Mouse (Mus musculus) liver, embryonic 14 days (tissue): ENCODE results near the gene Olfr1019. TPM values are rescaled to one million over a fixed set of nuclear protein-coding genes. Genes with fewer than 3 reads are reported as not detected.

Source experiments
- polyA plus RNA-seq: library from polyadenylated mRNA; depleted of rRNA; stranded (reverse); fragments of >200 nt; gene quantifications from 2 replicates; pipeline ENCODE4 v1.2.3, GENCODE M21; 2012; rRNA removed

Gene Olfr1019
- polyA plus RNA-seq: not detected in 2 replicates

DNA sequence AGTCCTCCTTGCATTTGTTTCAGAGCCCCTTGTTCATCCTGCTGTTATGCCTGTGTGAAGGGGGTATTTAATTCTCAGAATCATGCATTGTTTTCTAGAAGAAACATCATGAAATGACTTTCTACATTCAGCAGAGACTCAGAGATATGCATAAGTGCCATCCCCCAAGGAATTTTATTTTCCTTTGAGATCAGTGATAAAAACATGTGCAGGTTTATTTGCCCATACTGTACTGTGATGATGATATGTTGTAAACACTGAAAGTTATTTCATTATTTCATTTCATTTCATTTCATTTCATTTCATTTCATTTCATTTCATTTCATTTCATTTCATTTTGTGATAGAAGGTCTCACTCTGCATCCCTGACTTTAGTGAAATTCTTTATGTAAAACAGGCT lies at the start of gene Olfr1019:
TSS of gene Olfr1019 (minus strand) at position 101 of the 400 bp plus-strand sequence.

DNA sequence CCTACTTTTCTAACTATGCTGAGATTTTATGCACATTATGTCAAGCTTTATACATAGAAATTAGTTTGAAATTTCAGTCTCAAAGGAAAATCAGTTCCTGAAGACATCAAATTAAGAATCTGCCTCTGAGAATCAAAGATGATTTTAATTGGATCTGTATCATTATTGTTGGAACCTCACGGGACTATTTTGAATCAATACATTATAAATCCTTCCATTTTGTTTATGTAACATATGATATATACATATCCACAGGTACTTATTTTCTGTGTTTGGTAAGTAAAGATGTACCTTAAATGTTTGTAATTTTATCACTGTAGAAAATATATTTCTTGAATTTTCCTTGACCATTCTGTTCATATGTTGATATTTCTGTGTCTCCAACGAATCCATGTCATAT lies 40.1 kb upstream of the Olfr1019 start, which contains the start of gene Olfr1023:
TSS of gene Olfr1023 (plus strand) at position 301 of the 400 bp plus-strand sequence.

DNA sequence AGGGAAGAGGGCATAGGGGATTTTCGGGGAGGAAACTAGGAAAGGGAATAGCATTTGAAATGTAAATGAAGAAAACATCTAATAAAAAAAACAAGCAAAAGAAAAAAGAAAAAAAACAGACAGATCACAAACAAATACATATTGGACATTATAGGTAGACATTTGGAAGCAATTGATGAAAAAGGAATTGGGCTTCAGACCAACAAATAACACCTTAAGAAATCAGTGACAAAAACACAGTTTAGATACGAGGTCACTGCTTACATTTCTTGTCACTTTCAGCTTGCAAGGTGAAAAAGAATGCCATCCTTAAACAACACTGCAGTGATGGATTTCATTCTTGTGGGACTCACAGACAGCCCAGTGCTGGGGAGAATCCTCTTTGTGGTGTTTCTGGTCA lies 23.0 kb upstream of the Olfr1019 start, which contains the start of gene Olfr1022:
TSS of gene Olfr1022 (plus strand) at position 301 of the 400 bp plus-strand sequence.

DNA sequence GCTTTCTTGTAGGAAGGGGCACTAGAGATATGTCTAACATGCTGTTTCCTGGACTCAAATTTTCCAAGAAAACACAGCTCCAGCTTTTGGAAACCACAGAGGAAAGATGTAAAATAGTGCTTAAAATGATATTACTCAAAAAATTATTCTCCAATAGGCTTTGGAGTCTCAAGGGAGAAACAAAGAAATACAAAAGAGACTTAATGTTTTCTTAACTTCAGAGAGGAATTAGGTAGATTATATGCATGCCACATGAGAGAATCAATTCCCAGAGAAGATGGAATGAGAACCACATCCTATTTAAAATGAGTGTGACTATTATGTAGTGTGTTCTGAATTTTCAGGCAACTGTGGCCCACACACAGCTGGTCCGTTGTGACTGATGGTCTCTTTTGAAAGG lies 1.4 kb upstream of the Olfr1019 start, which contains the start of gene Olfr1020:
TSS of gene Olfr1020 (plus strand) at position 301 of the 400 bp plus-strand sequence.

DNA sequence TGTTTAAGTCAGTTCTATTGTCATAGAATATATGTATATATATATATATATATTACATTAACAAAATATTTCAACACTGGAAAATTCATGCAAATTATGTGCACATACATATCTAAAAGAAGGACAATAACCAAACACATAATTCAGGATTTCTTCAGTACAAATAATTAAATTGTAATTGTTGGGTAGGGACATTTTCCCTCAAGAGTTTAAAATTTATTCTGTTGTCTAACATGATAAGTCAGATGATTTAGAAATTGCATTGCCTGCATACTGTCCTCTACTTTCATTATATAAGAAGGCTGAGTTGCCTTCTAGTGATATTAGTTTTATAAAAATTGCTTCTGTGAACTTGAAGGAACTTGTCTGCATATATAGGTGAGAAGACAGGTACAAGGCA lies 27.1 kb downstream of the Olfr1019 start, which contains the start of gene Olfr1018:
TSS of gene Olfr1018 (plus strand) at position 301 of the 400 bp plus-strand sequence.

DNA sequence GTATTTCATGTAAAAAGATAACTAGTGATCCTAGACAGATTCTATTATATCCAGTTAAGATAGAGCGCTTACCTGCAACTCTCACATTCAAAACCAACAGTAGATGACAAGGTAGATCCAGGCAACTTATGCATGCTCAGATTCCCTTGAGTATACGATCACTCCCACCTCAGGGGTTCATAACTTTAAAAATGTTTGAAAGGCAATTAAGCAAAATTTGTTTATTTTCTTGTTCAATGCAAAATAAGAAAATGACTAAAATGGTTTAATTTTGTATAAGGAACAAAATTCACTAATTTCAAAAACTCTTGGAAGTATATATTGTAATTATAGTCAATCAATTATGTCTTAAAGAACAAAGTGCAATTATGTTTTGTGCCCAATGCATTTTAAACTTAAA lies 42.8 kb downstream of the Olfr1019 start, which contains the start of gene Olfr1016:
TSS of gene Olfr1016 (minus strand) at position 101 of the 400 bp plus-strand sequence.

Other genes starting within 250 kb of the Olfr1019 start
- gene Olfr1000, start 233.6 kb downstream of the Olfr1019 start, polyA plus RNA-seq: not detected in 2 replicates
- not detected in 2 replicates for gene Olfr1002, start 194.8 kb downstream of the Olfr1019 start, polyA plus RNA-seq
- gene Olfr154, start 181.0 kb downstream of the Olfr1019 start, polyA plus RNA-seq: not detected in 2 replicates
- gene Olfr1006, start 166.7 kb downstream of the Olfr1019 start, polyA plus RNA-seq: not detected in 2 replicates
- gene Olfr1008, start 156.1 kb downstream of the Olfr1019 start, polyA plus RNA-seq: not detected in 2 replicates
- not detected in 2 replicates for gene Olfr1009, start 130.1 kb downstream of the Olfr1019 start, polyA plus RNA-seq
- not detected in 2 replicates for gene Olfr1012, start 82.7 kb downstream of the Olfr1019 start, polyA plus RNA-seq
- gene Olfr1013, start 78.4 kb downstream of the Olfr1019 start, polyA plus RNA-seq: not detected in 2 replicates
- not detected in 2 replicates for gene Olfr1014, start 72.8 kb downstream of the Olfr1019 start, polyA plus RNA-seq
- not detected in 2 replicates for gene Olfr1015, start 63.5 kb downstream of the Olfr1019 start, polyA plus RNA-seq
- gene Olfr1016, start 42.9 kb downstream of the Olfr1019 start, polyA plus RNA-seq: not detected in 2 replicates
- not detected in 2 replicates for gene Olfr1018, start 27.0 kb downstream of the Olfr1019 start, polyA plus RNA-seq
- gene Olfr1020, start 1.5 kb upstream of the Olfr1019 start, polyA plus RNA-seq: not detected in 2 replicates
- gene Olfr1022, start 23.1 kb upstream of the Olfr1019 start, polyA plus RNA-seq: not detected in 2 replicates
- not detected in 2 replicates for gene Olfr1023, start 40.2 kb upstream of the Olfr1019 start, polyA plus RNA-seq
- gene Olfr1024, start 59.6 kb upstream of the Olfr1019 start, polyA plus RNA-seq: not detected in 2 replicates
- not detected in 2 replicates for gene Olfr1025-ps1, start 69.7 kb upstream of the Olfr1019 start, polyA plus RNA-seq
- gene Olfr1026, start 76.1 kb upstream of the Olfr1019 start, polyA plus RNA-seq: not detected in 2 replicates
- gene Olfr1028, start 105.0 kb upstream of the Olfr1019 start, polyA plus RNA-seq: under 0.01 TPM in 1 of 2 replicates, not detected in the other
- not detected in 2 replicates for gene Olfr1029, start 128.4 kb upstream of the Olfr1019 start, polyA plus RNA-seq
- not detected in 2 replicates for gene Olfr1030, start 133.8 kb upstream of the Olfr1019 start, polyA plus RNA-seq
- not detected in 2 replicates for gene Olfr1031, start 144.8 kb upstream of the Olfr1019 start, polyA plus RNA-seq
- gene Olfr1032, start 160.1 kb upstream of the Olfr1019 start, polyA plus RNA-seq: not detected in 2 replicates
- 0.28 and 0.37 TPM in 2 replicates for gene Olfr1033, start 175.2 kb upstream of the Olfr1019 start, polyA plus RNA-seq
- gene Olfr1034, start 200.4 kb upstream of the Olfr1019 start, polyA plus RNA-seq: 0.06 and 0.09 TPM in 2 replicates
- not detected in 2 replicates for gene Olfr1036, start 228.5 kb upstream of the Olfr1019 start, polyA plus RNA-seq
- gene Olfr1037, start 241.9 kb upstream of the Olfr1019 start, polyA plus RNA-seq: not detected in 2 replicates